Mouse (Mus musculus) lung, adult 18-20 months (tissue): ENCODE measurements around the gene Prl6a1.

Experiments
- DNase-seq, 2 experiments: peaks; one replicate each; pipeline ENCODE4 v3.0.0; 2022; ENCODE audit warnings: mixed read lengths in 2 of 2

Gene Prl6a1

GRCm38 (mm10) chr13:27312334-27313225 lies at the start of gene Prl6a1:
Prl6a1 (plus strand) TSS chr13:27312627.
- DNase-seq: no peak

- no peak for DNase-seq
Observed at GRCm38 (mm10) chr13:27334989-27335388, 22.6 kb downstream of the Prl6a1 start.

GRCm38 (mm10) chr13:27342733-27343275 lies 30.4 kb downstream of the Prl6a1 start:
- DNase-seq: no peak

DNA sequence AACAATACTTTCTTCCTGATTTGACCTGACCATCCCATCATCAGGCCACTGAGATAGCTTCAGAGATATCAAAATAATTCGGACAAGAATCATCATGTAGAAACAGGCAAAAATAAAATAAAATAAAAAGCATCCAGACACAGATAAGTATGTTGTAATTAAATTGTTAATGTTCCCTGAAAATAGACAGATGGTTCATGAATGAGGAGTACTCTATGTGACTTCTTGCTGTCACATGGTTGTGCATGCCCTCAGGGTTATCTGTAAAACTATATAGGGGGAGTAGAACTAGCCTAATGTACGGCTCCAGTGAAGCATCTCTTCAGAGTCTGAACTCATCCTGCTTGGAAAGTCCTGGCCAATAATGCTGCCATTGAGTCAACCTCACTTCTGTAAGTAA lies 32.9 kb downstream of the Prl6a1 start, which contains the start of gene Prl8a2:
TSS of gene Prl8a2 (plus strand) at position 301 of the 400 bp plus-strand sequence.
- no peak for DNase-seq
